Mouse (Mus musculus) A20 (cell line): ENCODE measurements around the gene Hnrnpa3.
"Not testable (repeated sequence)": the region's sequence is repeated elsewhere in the genome, so short reads cannot be mapped to it uniquely, and the experiment has no call there.

Experiments
- DNase-seq: peaks from one replicate; pipeline ENCODE4 v3.0.0-alpha.2; 2011; ENCODE audit warnings: low read depth, low spot score

Gene Hnrnpa3

GRCm38 (mm10) chr2:75679947-75680346, 20.9 kb downstream of the Hnrnpa3 start:
- no peak for DNase-seq

GRCm38 (mm10) chr2:75681439-75681838, 22.4 kb downstream of the Hnrnpa3 start:
- DNase-seq = no peak

GRCm38 (mm10) chr2:75682978-75683709, 24.1 kb downstream of the Hnrnpa3 start:
- peak; percentile 89 for DNase-seq

DNA sequence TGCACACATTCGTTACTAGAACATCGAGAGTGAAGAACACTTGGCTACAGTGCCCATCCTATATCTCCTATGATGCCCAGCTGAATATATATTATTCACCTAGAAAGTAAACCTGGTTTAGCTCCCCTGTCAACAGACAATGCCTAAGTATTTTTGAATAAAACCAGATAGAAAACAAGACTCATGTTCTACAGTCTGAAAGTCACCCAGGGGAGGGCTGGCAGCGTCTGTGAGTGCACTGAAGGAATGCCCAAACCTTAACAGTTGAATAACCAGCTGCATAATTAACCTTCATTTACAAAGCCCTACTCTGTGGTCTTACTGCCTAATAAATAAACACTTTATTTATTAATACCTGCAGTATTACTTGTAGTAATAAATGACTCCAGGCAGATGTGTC, 25.5 kb downstream of the Hnrnpa3 start:
- peak; percentile 68 for DNase-seq

DNA sequence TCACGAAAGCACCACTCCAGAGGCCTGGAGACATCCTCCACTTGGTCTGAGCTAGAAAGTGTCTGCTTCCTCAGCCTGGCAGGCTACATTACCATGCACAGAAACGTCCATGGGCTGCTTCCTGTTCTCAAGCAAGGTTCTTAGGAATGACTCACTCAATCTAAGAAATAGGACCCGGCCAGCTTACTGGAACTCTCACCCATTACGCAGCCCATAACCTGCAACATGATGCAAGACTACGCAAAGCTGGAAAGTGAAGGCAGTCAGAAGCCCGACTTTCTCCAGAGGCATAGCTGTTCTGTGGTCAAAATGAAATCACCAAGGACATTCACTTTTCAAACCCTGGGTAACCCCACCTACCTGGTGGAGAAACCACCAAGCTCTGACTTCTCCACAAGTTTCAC, 26.4 kb downstream of the Hnrnpa3 start:
- DNase-seq = peak; percentile 53

GRCm38 (mm10) chr2:75687040-75687749, 28.1 kb downstream of the Hnrnpa3 start:
- peak; percentile 44 for DNase-seq

GRCm38 (mm10) chr2:75688901-75689300, 29.8 kb downstream of the Hnrnpa3 start:
- DNase-seq = no peak

DNA sequence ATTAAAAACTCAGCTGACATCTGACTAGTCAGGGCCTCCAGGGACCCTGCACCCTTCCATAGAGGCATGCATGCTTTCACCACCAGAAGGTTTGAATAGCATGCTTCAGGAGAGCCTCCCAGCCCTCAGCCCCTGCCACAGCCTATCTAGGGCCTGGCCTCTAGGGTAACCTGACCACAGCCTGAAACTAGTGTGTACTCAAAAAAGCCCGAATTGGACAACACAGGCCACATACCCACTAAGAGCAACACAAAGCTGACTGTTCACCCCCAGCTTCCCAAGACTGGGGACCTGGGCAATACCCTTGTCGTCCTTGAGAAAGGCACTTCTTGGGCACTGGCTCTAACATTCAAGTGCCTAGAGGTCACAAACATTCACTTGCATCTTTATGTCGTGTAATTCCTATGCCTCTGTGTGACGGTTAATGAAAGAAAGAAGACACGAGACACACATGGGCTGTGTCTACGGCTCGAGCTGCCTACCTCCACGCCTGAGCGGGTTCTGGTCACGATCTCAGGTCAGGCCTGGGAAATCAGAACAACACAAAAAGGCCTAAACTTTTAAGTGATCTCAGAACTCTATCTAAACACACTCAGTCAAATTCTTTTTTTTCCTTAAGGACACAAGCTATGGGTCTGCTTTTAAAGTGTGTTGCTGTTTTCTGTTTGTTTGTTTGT, 30.6 kb downstream of the Hnrnpa3 start:
- DNase-seq = peak; percentile 64

DNA sequence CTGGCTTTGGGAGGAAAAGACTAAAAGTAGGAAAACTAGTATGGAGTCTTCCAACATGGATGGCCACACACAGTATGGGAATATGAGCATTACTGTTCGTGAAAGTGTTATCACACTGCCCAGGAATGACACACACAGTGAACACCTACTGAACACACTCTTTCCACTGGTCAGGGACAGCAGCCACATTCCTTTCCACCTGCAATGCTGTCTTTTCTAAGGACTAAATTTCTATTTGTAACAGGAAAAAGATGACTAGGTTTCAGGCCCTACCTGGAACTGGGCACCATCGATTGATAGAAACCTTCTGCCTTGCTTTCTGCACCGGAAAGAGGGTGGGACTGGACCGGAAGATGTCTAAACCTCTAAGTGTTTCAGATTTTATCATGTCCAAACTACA, 31.6 kb downstream of the Hnrnpa3 start:
- no peak for DNase-seq

GRCm38 (mm10) chr2:75691316-75691715, 32.3 kb downstream of the Hnrnpa3 start:
- DNase-seq = no peak

DNA sequence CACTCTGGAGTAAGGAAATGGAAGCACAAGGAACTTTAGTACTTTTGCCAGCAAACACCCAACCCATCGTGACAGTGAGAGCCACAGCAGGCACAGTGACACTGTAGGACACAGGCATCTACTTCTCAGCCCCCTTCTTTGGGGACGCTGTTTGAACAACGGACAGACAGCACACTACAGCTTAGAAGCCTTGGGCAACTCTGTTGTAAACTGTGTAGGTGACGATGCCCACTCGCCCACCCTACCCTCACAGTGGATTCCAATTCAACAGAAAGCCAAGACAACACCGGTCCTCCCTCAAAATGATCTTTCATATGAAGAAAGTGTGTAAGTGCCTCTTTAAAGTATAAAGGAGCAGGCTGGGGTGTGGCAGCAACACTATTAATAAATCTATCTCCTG, 33.3 kb downstream of the Hnrnpa3 start:
- DNase-seq = no peak

- DNase-seq = not testable (repeated sequence)
These were observed 35.9 kb downstream of the Hnrnpa3 start for GRCm38 (mm10) chr2:75694926-75695325.

GRCm38 (mm10) chr2:75695676-75696350, 36.8 kb downstream of the Hnrnpa3 start:
- DNase-seq = no peak

- DNase-seq = no peak
These were observed 37.3 kb downstream of the Hnrnpa3 start for GRCm38 (mm10) chr2:75696371-75696770.

GRCm38 (mm10) chr2:75697222-75697621, 38.2 kb downstream of the Hnrnpa3 start:
- DNase-seq = no peak

DNA sequence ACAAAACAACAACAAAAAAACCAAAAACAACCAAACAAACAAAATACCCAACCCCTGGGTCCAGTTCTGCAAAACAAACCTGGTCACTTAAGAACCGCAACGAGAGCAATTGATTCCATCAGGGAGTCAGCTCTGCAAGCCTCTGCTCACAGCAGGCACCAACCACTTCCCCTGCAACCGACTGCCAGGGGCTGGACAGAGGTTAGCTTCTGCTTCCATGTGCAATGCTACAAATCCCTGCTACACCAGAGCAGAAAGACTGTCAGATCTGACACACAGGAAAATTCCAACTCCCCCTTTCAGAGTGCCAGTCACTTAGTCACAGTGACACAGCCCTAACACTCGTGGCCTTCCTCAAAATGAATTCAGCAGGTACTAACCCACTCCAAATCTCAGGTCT, 38.9 kb downstream of the Hnrnpa3 start:
- peak; percentile 72 for DNase-seq

DNA sequence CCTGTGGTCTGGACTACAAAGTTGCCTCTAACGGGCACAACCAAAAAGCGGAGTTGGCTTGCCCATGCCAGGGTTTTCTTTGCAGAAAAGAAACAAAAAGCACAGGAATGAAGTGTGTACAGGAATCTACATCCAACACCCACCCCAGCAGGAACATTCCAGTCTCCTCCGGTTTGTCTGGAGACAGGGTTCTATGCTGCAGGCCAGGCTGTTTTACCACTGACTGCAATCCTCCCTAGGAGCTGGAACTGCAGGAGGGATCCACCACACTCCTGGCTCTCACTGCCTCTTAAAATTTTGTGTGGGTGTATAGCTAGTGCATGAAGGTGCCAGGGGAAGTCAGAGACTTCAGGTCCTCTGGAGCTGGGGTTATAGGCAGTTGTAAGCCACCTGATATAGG, 39.8 kb downstream of the Hnrnpa3 start:
- no peak for DNase-seq

GRCm38 (mm10) chr2:75700543-75700942, 41.5 kb downstream of the Hnrnpa3 start:
- no peak for DNase-seq

- no peak for DNase-seq
These were observed 42.1 kb downstream of the Hnrnpa3 start for GRCm38 (mm10) chr2:75701207-75701606.

DNA sequence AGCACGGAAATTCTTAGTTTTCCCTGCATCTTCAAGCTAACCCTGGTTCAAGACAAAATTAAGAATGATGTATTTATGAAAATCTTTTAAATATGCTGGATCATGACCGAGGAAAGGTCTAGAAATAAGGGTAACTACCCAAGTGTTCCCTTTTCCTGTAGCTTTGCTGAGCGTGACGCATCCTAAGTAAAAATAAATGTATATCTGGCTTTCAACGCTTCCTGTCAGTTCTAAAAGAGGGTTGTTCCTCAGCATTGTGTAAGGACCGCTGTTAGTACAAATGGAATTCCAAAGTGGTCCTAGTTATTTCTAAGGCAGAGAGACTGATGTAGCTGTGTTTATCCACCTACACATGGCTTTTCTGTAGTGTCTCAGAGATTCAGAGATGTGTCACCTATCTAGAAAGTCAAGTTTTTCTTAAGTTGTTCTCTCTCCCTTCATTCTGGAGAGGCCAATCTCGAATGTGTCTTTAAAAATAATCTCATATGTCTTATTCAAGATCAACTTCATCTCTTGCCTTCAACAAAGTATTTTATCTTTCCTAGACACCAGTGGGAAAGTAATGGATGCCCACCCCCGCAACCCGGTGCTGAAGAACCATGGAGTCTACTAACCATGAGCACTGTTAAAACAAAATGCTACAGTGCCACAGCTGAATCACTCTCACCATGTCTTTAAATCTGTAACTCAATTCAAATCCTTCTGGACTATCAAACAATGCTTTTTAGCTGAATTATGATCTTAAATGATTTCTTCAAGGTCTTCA, 42.9 kb downstream of the Hnrnpa3 start:
- no peak for DNase-seq

DNA sequence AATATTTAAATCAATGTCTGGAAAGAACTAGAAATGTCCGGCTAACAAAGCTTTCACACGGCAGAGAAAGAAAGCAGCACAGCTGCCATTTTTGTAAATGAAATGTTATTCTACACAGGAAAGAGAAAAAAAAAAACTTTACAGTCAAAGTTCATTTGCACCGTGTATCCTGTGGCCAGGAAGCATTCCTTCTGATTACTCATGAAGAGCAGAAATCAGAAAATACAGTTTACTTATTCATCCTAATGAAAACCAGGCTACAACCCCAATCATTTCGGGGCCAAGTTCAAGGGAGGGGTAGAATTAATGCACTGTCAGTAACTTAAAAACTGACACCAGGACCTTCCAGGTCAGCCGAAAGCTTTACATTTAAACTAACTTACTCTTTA, 43.5 kb downstream of the Hnrnpa3 start:
- no peak for DNase-seq
